Mouse (Mus musculus) midbrain, embryonic 11.5 days (tissue): ENCODE data around the gene 4930562C15Rik. TPM values are rescaled to one million over a fixed set of nuclear protein-coding genes. Genes with fewer than 3 reads are reported as not detected.

Experiments
- ATAC-seq: fragments of 200-750 bp; cut with Nextera tagmentation; 2 replicates; pipeline ENCODE4 v1.8.0; 2017; ENCODE audit warnings: moderate TSS enrichment, moderate library complexity; ENCODE audit not compliant: low FRiP score
- DNase-seq: peaks from one replicate; pipeline ENCODE4 v3.0.0; 2015; ENCODE audit warnings: low spot score; ENCODE audit errors: missing footprints
- H3K27ac ChIP-seq: fragments of 300-500 bp; sonication (generic); 2 replicates; pipeline ENCODE4 v1.5.1; 2014; ENCODE audit warnings: low read depth, low read length
- H3K27me3 ChIP-seq: fragments of 300-500 bp; sonication (generic); 2 replicates; pipeline ENCODE4 v1.6.1; 2014; ENCODE audit warnings: mild to moderate bottlenecking, low read length, moderate library complexity, mixed read lengths; ENCODE audit not compliant: control insufficient read depth, insufficient read depth
- H3K36me3 ChIP-seq: fragments of 300-500 bp; sonication (generic); 2 replicates; pipeline ENCODE4 v1.6.1; 2014; ENCODE audit warnings: mild to moderate bottlenecking, low read length, moderate library complexity, mixed read lengths; ENCODE audit not compliant: control insufficient read depth, insufficient read depth
- H3K4me1 ChIP-seq: fragments of 300-500 bp; sonication (generic); 2 replicates; pipeline ENCODE4 v1.6.1; 2014; ENCODE audit warnings: low read length; ENCODE audit not compliant: control insufficient read depth, insufficient read depth
- H3K4me2 ChIP-seq: fragments of 300-500 bp; sonication (generic); 2 replicates; pipeline ENCODE4 v1.6.1; 2014; ENCODE audit warnings: mild to moderate bottlenecking, moderate library complexity
- H3K4me3 ChIP-seq: fragments of 300-500 bp; sonication (generic); 2 replicates; pipeline ENCODE4 v1.5.1; 2014; ENCODE audit warnings: low read depth, low read length
- H3K9ac ChIP-seq: fragments of 300-500 bp; sonication (generic); 2 replicates; pipeline ENCODE4 v1.6.1; 2014; ENCODE audit warnings: low read length
- H3K9me3 ChIP-seq: fragments of 300-500 bp; sonication (generic); 2 replicates; pipeline ENCODE4 v1.6.1; 2016; ENCODE audit warnings: low read length; ENCODE audit not compliant: control insufficient read depth
- WGBS: fragments of 180-500 bp; shearing (Covaris S2); extraction: QIAGEN DNeasy Blood & Tissue Kit; methylation state at CpG from one replicate; pipeline ENCODE4 v1.1.7; 2014; 5-methylcytosine and 5-hydroxymethylcytosine counted together
- polyA plus RNA-seq: library from polyadenylated mRNA; unstranded; fragments of >200 nt; fragmentation: Nextera tagmentation; extraction: Ambion mirVana; gene quantifications from 2 replicates; pipeline ENCODE4 v1.2.1, GENCODE M21; 2014

Gene 4930562C15Rik
- polyA plus RNA-seq, 1 experiment from 2014 or later = 0.29 TPM

GRCm38 (mm10) chr16:4907386-4907785 is 72.2 kb downstream of the 4930562C15Rik start:
- Histone ChIP-seq H3K4me2 (no peak overlapping the region), H3K36me3 (no peaks in the 10 kb centered on the region), H3K4me1 (no peaks in the 10 kb centered on the region), H3K9me3 (no peaks in the 10 kb centered on the region), H3K4me3 (no peak overlapping the region), H3K27me3 (no peaks in the 10 kb centered on the region), H3K27ac (no peak overlapping the region), H3K9ac (no peak overlapping the region)
- 79% methylated on average over 2 of the region's 2 CpGs for WGBS
- ATAC-seq = no peak
- DNase-seq = no peak

GRCm38 (mm10) chr16:4907972-4908371 is 72.8 kb downstream of the 4930562C15Rik start:
- no peaks in the 10 kb centered on the region for H3K4me1 ChIP-seq
- H3K9ac ChIP-seq = no peak overlapping the region
- ATAC-seq (no peak), DNase-seq (no peak)
- H3K27me3 ChIP-seq = no peaks in the 10 kb centered on the region
- H3K4me3 ChIP-seq = no peak overlapping the region
- no peak overlapping the region for H3K4me2 ChIP-seq
- WGBS = 65% methylated on average over 5 of the region's 5 CpGs
- no peaks in the 10 kb centered on the region for H3K9me3 ChIP-seq
- no peaks in the 10 kb centered on the region for H3K36me3 ChIP-seq
- no peak overlapping the region for H3K27ac ChIP-seq

DNA sequence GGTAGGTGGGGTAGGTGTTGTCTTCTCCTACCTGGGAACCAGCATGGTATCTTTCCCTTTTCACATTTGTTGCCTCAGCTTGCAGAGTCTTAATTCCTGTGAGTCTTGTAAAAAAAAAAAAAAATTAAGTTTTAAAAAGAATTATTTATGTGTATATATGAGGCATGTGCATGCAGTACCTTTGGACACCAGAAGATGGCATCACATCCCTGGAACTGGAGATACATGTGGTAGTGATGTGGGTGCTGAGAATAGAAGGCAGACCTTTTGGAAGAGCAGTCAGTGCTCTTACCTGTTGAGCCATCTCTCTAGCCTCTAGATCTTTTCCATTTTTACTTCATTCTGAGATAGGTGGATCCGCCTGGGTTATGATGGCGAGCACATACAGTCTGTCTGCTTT is 74.5 kb downstream of the 4930562C15Rik start:
- H3K36me3 ChIP-seq = 0 out of 2 replicates have a peak, but pooled peaks cover 2% of the 10 kb centered on the region
- 93% methylated on average over 2 of the region's 2 CpGs for WGBS

GRCm38 (mm10) chr16:4910758-4911157 is 75.5 kb downstream of the 4930562C15Rik start:
- Histone ChIP-seq H3K4me2 (no peak overlapping the region), H3K27me3 (no peaks in the 10 kb centered on the region), H3K36me3 (0 out of 2 replicates have a peak, but pooled peaks cover 2% of the 10 kb centered on the region), H3K9ac (no peak overlapping the region), H3K9me3 (no peaks in the 10 kb centered on the region), H3K27ac (no peak overlapping the region), H3K4me1 (no peaks in the 10 kb centered on the region), H3K4me3 (no peak overlapping the region)
- WGBS = 95% methylated on average over 8 of the region's 8 CpGs
- DNase-seq (peak; percentile 35), ATAC-seq (no peak)

More for the DNA sequence above, 74.5 kb downstream of the 4930562C15Rik start:
- Histone ChIP-seq H3K9me3 (no peaks in the 10 kb centered on the region), H3K4me3 (no peak overlapping the region), H3K27me3 (no peaks in the 10 kb centered on the region), H3K27ac (no peak overlapping the region), H3K4me2 (no peak overlapping the region), H3K9ac (no peak overlapping the region), H3K4me1 (no peaks in the 10 kb centered on the region)
- ATAC-seq (no peak), DNase-seq (no peak)

GRCm38 (mm10) chr16:4912074-4912648 is 76.9 kb downstream of the 4930562C15Rik start:
- no peaks in the 10 kb centered on the region for H3K4me1 ChIP-seq
- no peak overlapping the region for H3K9ac ChIP-seq
- H3K9me3 ChIP-seq = no peaks in the 10 kb centered on the region
- DNase-seq (peak; percentile 69), ATAC-seq (no peak)
- H3K27me3 ChIP-seq = no peaks in the 10 kb centered on the region
- no peak overlapping the region for H3K4me3 ChIP-seq
- no peak overlapping the region for H3K27ac ChIP-seq
- H3K4me2 ChIP-seq = no peak overlapping the region
- H3K36me3 ChIP-seq = 0 out of 2 replicates have a peak, but pooled peaks cover 2% of the 10 kb centered on the region
- 72% methylated on average over 10 of the region's 10 CpGs for WGBS

GRCm38 (mm10) chr16:4912907-4913782 is 77.9 kb downstream of the 4930562C15Rik start:
- Histone ChIP-seq H3K9me3 (no peaks in the 10 kb centered on the region), H3K9ac (no peak overlapping the region), H3K4me3 (no peak overlapping the region), H3K27ac (no peak overlapping the region), H3K27me3 (no peaks in the 10 kb centered on the region), H3K4me1 (no peaks in the 10 kb centered on the region), H3K4me2 (no peak overlapping the region), H3K36me3 (0 out of 2 replicates have a peak, but pooled peaks cover 2% of the 10 kb centered on the region)
- DNase-seq = peak; percentile 84
- 78% methylated on average over 11 of the region's 11 CpGs for WGBS
- ATAC-seq = peak; percentile 30

DNA sequence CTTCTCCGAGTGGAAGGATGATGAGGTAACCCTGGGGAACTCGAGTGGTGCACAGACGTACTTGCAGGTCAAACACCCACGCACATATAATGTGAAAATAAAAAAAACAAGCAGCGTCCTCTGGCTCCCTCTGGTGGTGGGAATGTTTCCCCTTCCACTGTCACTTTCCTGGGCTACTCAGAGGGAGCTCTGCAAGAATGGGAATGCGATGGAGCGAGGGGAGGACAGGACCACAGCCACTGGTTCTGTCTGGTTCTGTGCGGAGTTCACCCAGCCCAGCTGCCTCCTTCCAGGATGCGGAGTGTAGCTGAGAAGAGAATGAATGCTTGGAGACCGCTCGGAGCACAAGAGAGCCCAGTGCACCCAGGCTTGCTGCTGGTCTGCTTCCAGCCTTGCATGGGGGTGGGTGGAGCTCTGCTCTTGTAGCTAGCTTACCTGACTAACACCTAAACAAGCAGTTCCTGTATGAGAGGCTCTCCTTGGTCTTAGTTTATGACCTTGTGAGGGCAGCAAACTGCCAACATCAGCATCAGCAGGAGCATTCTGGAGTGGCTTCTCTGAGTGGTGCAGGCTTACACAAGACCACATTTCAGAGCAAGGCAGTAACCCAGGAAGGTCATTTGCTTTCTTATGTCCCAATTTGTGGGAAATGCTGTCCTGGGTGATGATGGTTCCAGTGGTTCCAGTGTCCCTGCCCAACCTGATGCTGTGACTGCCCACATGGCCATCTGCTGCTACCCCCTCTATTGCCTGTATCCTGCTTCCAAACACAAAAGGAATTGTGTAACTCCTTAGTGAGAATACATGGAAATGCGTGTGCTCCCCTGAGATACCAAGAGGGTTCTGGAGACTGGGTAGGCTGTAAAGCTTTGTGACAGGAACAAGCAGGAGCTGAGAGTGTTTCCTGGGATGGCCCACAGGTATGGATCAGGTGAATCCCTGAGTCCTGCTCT is 78.8 kb downstream of the 4930562C15Rik start:
- ATAC-seq (peak; percentile 72), DNase-seq (peak; percentile 99)
- 34% methylated on average over 12 of the region's 12 CpGs for WGBS
- Histone ChIP-seq H3K9ac (no peak overlapping the region), H3K9me3 (no peaks in the 10 kb centered on the region), H3K4me1 (no peaks in the 10 kb centered on the region), H3K27me3 (no peaks in the 10 kb centered on the region), H3K4me3 (no peak overlapping the region), H3K27ac (no peak overlapping the region), H3K36me3 (0 out of 2 replicates have a peak, but pooled peaks cover 2% of the 10 kb centered on the region), H3K4me2 (no peak overlapping the region)

- 86% methylated on average over 3 of the region's 3 CpGs for WGBS
- Histone ChIP-seq H3K4me2 (no peak overlapping the region), H3K4me1 (no peaks in the 10 kb centered on the region), H3K9ac (no peak overlapping the region), H3K4me3 (no peak overlapping the region), H3K9me3 (no peaks in the 10 kb centered on the region), H3K36me3 (0 out of 2 replicates have a peak, but pooled peaks cover 2% of the 10 kb centered on the region), H3K27ac (no peak overlapping the region), H3K27me3 (no peaks in the 10 kb centered on the region)
- ATAC-seq (no peak), DNase-seq (no peak)
Observed at GRCm38 (mm10) chr16:4915931-4916330, 80.7 kb downstream of the 4930562C15Rik start.
